Mouse (Mus musculus) hindbrain, embryonic 11.5 days (tissue): ENCODE measurements at regions not wholly inside any gene's neighbourhood (a gene's known extent, or its start where the extent isn't known, plus 50 kb on each side); places are given as distances from the start of the nearest gene placed in this dataset.
A peak's percentile ranks its signal among the peaks of the same experiment; 100 is the strongest.

ENCODE experiments used
- ATAC-seq: fragments of 200-750 bp; cut with Nextera tagmentation; 2 replicates; pipeline ENCODE4 v1.8.0; 2017; ENCODE audit warnings: mild to moderate bottlenecking, moderate TSS enrichment, moderate library complexity; ENCODE audit not compliant: low FRiP score
- DNase-seq: peaks from one replicate; pipeline ENCODE4 v3.0.0-alpha.2; 2015; ENCODE audit warnings: low spot score
- H3K27ac ChIP-seq: fragments of 300-500 bp; sonication (generic); 2 replicates; pipeline ENCODE4 v1.5.1; 2014; ENCODE audit warnings: mild to moderate bottlenecking, low read depth, low read length
- H3K27me3 ChIP-seq: fragments of 300-500 bp; sonication (generic); 2 replicates; pipeline ENCODE4 v1.6.1; 2014; ENCODE audit warnings: mild to moderate bottlenecking, low read length, moderate library complexity, mixed read lengths; ENCODE audit not compliant: control insufficient read depth, insufficient read depth
- H3K36me3 ChIP-seq: fragments of 300-500 bp; sonication (generic); 2 replicates; pipeline ENCODE4 v1.6.1; 2014; ENCODE audit warnings: mild to moderate bottlenecking, low read length, moderate library complexity, mixed read lengths; ENCODE audit not compliant: control insufficient read depth, insufficient read depth
- H3K4me1 ChIP-seq: fragments of 300-500 bp; sonication (generic); replicated peaks from 2 replicates; pipeline ENCODE4 v1.6.1; 2014; ENCODE audit warnings: low read length, mixed read lengths; ENCODE audit not compliant: control insufficient read depth, insufficient read depth
- H3K4me2 ChIP-seq: fragments of 300-500 bp; sonication (generic); replicated peaks from 2 replicates; pipeline ENCODE4 v1.6.1; 2014; ENCODE audit warnings: mild to moderate bottlenecking, low read depth, low read length
- H3K4me3 ChIP-seq: fragments of 300-500 bp; sonication (generic); 2 replicates; pipeline ENCODE4 v1.5.1; 2014; ENCODE audit warnings: low read depth, low read length
- H3K9ac ChIP-seq: fragments of 300-500 bp; sonication (generic); 2 replicates; pipeline ENCODE4 v1.6.1; 2014; ENCODE audit warnings: low read depth, low read length
- H3K9me3 ChIP-seq: fragments of 300-500 bp; sonication (generic); 2 replicates; pipeline ENCODE4 v1.6.1; 2016; ENCODE audit warnings: low read length; ENCODE audit not compliant: control insufficient read depth
- WGBS: fragments of 180-500 bp; shearing (Covaris S2); extraction: QIAGEN DNeasy Blood & Tissue Kit; methylation state at CpG from one replicate; pipeline ENCODE4 v1.1.7; 2014; 5-methylcytosine and 5-hydroxymethylcytosine counted together

GRCm38 (mm10) chr2:34010166-34010565, 122.4 kb upstream of the Mvb12b start:
- H3K36me3 ChIP-seq: no peaks in the 10 kb centered on the region
- no peaks in the 10 kb centered on the region for H3K4me1 ChIP-seq
- H3K9me3 ChIP-seq: no peaks in the 10 kb centered on the region
- H3K9ac ChIP-seq: no peak overlapping the region
- no peak overlapping the region for H3K4me2 ChIP-seq
- no peak for ATAC-seq
- no peaks in the 10 kb centered on the region for H3K27me3 ChIP-seq
- no peak overlapping the region for H3K27ac ChIP-seq
- 91% methylated on average over 1 of the region's 1 CpGs for WGBS
- DNase-seq: no peak
- no peak overlapping the region for H3K4me3 ChIP-seq

GRCm38 (mm10) chr2:34007916-34008315, 120.2 kb upstream of the Mvb12b start:
- Histone ChIP-seq H3K36me3 (no peaks in the 10 kb centered on the region), H3K27ac (no peak overlapping the region), H3K27me3 (no peaks in the 10 kb centered on the region), H3K9me3 (no peaks in the 10 kb centered on the region), H3K4me2 (no peak overlapping the region), H3K9ac (no peak overlapping the region), H3K4me3 (no peak overlapping the region), H3K4me1 (no peaks in the 10 kb centered on the region)
- ATAC-seq (no peak), DNase-seq (no peak)
- 94% methylated on average over 7 of the region's 7 CpGs for WGBS

GRCm38 (mm10) chr2:33997106-33997505, 109.4 kb upstream of the Mvb12b start:
- Histone ChIP-seq H3K9me3 (no peaks in the 10 kb centered on the region), H3K27me3 (no peaks in the 10 kb centered on the region), H3K27ac (no peak overlapping the region), H3K36me3 (no peaks in the 10 kb centered on the region), H3K4me2 (no peak overlapping the region), H3K9ac (no peak overlapping the region), H3K4me1 (no peaks in the 10 kb centered on the region), H3K4me3 (no peak overlapping the region)
- DNase-seq (no peak), ATAC-seq (no peak)
- 92% methylated on average over 7 of the region's 7 CpGs for whole genome bisulfite sequencing

GRCm38 (mm10) chr2:33996331-33996730, 108.6 kb upstream of the Mvb12b start:
- H3K9ac ChIP-seq: no peak overlapping the region
- no peak for ATAC-seq
- no peak overlapping the region for H3K4me3 ChIP-seq
- H3K27ac ChIP-seq: no peak overlapping the region
- no peaks in the 10 kb centered on the region for H3K4me1 ChIP-seq
- H3K4me2 ChIP-seq: no peak overlapping the region
- 100% methylated on average over 2 of the region's 2 CpGs for WGBS
- DNase-seq: no peak
- H3K36me3 ChIP-seq: no peaks in the 10 kb centered on the region
- no peaks in the 10 kb centered on the region for H3K9me3 ChIP-seq
- H3K27me3 ChIP-seq: no peaks in the 10 kb centered on the region

GRCm38 (mm10) chr2:33991299-33991698, 103.6 kb upstream of the Mvb12b start:
- no peak overlapping the region for H3K4me3 ChIP-seq
- H3K27ac ChIP-seq: no peak overlapping the region
- no peak for ATAC-seq
- no peak overlapping the region for H3K4me2 ChIP-seq
- WGBS: 89% methylated on average over 4 of the region's 4 CpGs
- H3K9ac ChIP-seq: no peak overlapping the region
- 0 out of 2 replicates have a peak, but pooled peaks cover 2% of the 10 kb centered on the region for H3K4me1 ChIP-seq
- no peaks in the 10 kb centered on the region for H3K9me3 ChIP-seq
- DNase-seq: no peak
- H3K27me3 ChIP-seq: no peaks in the 10 kb centered on the region
- H3K36me3 ChIP-seq: no peaks in the 10 kb centered on the region

GRCm38 (mm10) chr2:33990711-33991110, 103.0 kb upstream of the Mvb12b start:
- Histone ChIP-seq H3K4me3 (no peak overlapping the region), H3K27me3 (no peaks in the 10 kb centered on the region), H3K36me3 (no peaks in the 10 kb centered on the region), H3K4me1 (0 out of 2 replicates have a peak, but pooled peaks cover 2% of the 10 kb centered on the region), H3K4me2 (no peak overlapping the region), H3K27ac (no peak overlapping the region), H3K9me3 (no peaks in the 10 kb centered on the region), H3K9ac (no peak overlapping the region)
- no peak for DNase-seq
- ATAC-seq: no peak
- WGBS: 92% methylated on average over 6 of the region's 6 CpGs

- no peaks in the 10 kb centered on the region for H3K9me3 ChIP-seq
- DNase-seq (no peak), ATAC-seq (no peak)
- no peak overlapping the region for H3K9ac ChIP-seq
- no peak overlapping the region for H3K27ac ChIP-seq
- no peak overlapping the region for H3K4me2 ChIP-seq
- H3K36me3 ChIP-seq: no peaks in the 10 kb centered on the region
- H3K27me3 ChIP-seq: no peaks in the 10 kb centered on the region
- H3K4me3 ChIP-seq: no peak overlapping the region
- WGBS: 69% methylated on average over 12 of the region's 12 CpGs
- 0 out of 2 replicates have a peak, but pooled peaks cover 2% of the 10 kb centered on the region for H3K4me1 ChIP-seq
Measured at GRCm38 (mm10) chr2:33989555-33990370, 102.0 kb upstream of the Mvb12b start.

- H3K27ac ChIP-seq: no peak overlapping the region
- ATAC-seq: no peak
- 31% methylated on average over 4 of the region's 4 CpGs for WGBS
- H3K36me3 ChIP-seq: no peaks in the 10 kb centered on the region
- DNase-seq: peak; percentile 60
- no peak overlapping the region for H3K4me2 ChIP-seq
- H3K4me3 ChIP-seq: no peak overlapping the region
- no peaks in the 10 kb centered on the region for H3K27me3 ChIP-seq
- no peak overlapping the region for H3K9ac ChIP-seq
- peaks cover 10% of the 10 kb centered on the region; the same call in 1 of the 2 replicates for H3K4me1 ChIP-seq
- H3K9me3 ChIP-seq: no peaks in the 10 kb centered on the region
Measured at GRCm38 (mm10) chr2:33986420-33986819, 98.7 kb upstream of the Mvb12b start.

GRCm38 (mm10) chr2:33985316-33985715, 97.6 kb upstream of the Mvb12b start:
- no peak overlapping the region for H3K4me3 ChIP-seq
- ATAC-seq (no peak), DNase-seq (no peak)
- H3K9me3 ChIP-seq: no peaks in the 10 kb centered on the region
- no peaks in the 10 kb centered on the region for H3K27me3 ChIP-seq
- H3K36me3 ChIP-seq: no peaks in the 10 kb centered on the region
- H3K9ac ChIP-seq: no peak overlapping the region
- 88% methylated on average over 11 of the region's 11 CpGs for WGBS
- H3K4me1 ChIP-seq: peaks cover 10% of the 10 kb centered on the region; the same call in 1 of the 2 replicates
- no peak overlapping the region for H3K4me2 ChIP-seq
- H3K27ac ChIP-seq: no peak overlapping the region
